Mouse (Mus musculus) lung, embryonic 14.5 days (tissue): ENCODE measurements around the gene Ciita. TPM values are rescaled to one million over a fixed set of nuclear protein-coding genes. Genes with fewer than 3 reads are reported as not detected.

Experiments
- ATAC-seq: fragments of 200-750 bp; cut with Nextera tagmentation; 2 replicates; pipeline ENCODE4 v1.8.0; 2017; ENCODE audit warnings: mild to moderate bottlenecking, moderate TSS enrichment, moderate library complexity; ENCODE audit not compliant: insufficient read depth
- DNase-seq: peaks from one replicate; pipeline ENCODE4 v3.0.0-alpha.2; 2015
- H3K27ac ChIP-seq: fragments of 300-500 bp; sonication (generic); 2 replicates; pipeline ENCODE4 v1.5.1; 2014; ENCODE audit warnings: low read depth, mild to moderate bottlenecking, moderate library complexity
- H3K27me3 ChIP-seq: fragments of 300-500 bp; sonication (generic); 2 replicates; pipeline ENCODE4 v1.6.1; 2014; ENCODE audit warnings: low read length, control low read depth; ENCODE audit not compliant: insufficient read depth
- H3K36me3 ChIP-seq: fragments of 300-500 bp; sonication (generic); 2 replicates; pipeline ENCODE4 v1.6.1; 2014; ENCODE audit warnings: control low read depth; ENCODE audit not compliant: insufficient read depth
- H3K4me1 ChIP-seq: fragments of 300-500 bp; sonication (generic); 2 replicates; pipeline ENCODE4 v1.6.1; 2014; ENCODE audit warnings: antibody characterized with exemption, control low read depth; ENCODE audit not compliant: insufficient read depth
- H3K4me2 ChIP-seq: fragments of 300-500 bp; sonication (generic); 2 replicates; pipeline ENCODE4 v1.6.1; 2014; ENCODE audit warnings: mild to moderate bottlenecking
- H3K4me3 ChIP-seq: fragments of 300-500 bp; sonication (generic); 2 replicates; pipeline ENCODE4 v1.5.1; 2014; ENCODE audit warnings: low read depth, low read length
- H3K9ac ChIP-seq: fragments of 300-500 bp; sonication (generic); 2 replicates; pipeline ENCODE4 v1.6.1; 2014
- H3K9me3 ChIP-seq: fragments of 300-500 bp; sonication (generic); 2 replicates; pipeline ENCODE4 v1.6.1; 2016; ENCODE audit warnings: low read depth, low read length, control low read depth
- CTCF ChIP-seq: IDR thresholded peaks from 2 replicates; pipeline ENCODE4 v1.5.1; 2016; ENCODE audit warnings: antibody characterized with exemption, low read depth
- WGBS: fragments of 180-500 bp; shearing (Covaris S2); extraction: QIAGEN DNeasy Blood & Tissue Kit; methylation state at CpG from one replicate; pipeline ENCODE4 v1.1.7; 2014; 5-methylcytosine and 5-hydroxymethylcytosine counted together
- polyA plus RNA-seq: library from polyadenylated mRNA; unstranded; fragments of >200 nt; fragmentation: Nextera tagmentation; extraction: Ambion mirVana; gene quantifications from 2 replicates; pipeline ENCODE4 v1.2.1, GENCODE M21; 2014

The Ciita gene
- polyA plus RNA-seq, 1 experiment from 2014 or later, result 0.25 TPM

- ATAC-seq, result no peak
Observed at GRCm38 (mm10) chr16:10548938-10549337, 69.1 kb downstream of the Ciita start.

DNA sequence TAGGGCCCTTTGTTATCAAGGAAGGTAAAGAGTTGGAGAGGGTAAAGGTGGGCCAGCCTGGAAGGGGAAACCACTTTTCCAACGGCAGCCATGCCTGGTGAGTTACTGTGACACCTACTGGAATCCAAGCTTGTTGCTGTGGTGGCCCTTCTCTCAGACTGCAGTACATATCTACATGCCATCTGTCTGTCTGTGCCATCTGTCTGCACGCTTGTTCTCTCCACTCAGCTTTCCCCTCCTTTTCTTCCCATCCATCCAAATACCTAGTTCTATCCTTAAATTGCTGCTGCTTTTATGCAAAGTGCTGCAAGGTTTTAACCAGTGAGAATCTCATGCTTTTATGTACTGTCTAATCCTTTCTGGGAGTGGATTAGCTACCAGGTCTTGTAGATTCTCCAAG is 69.7 kb downstream of the Ciita start:
- Histone ChIP-seq H3K36me3 (no peaks in the 10 kb centered on the region), H3K27me3 (no peaks in the 10 kb centered on the region), H3K9ac (no peak overlapping the region), H3K4me3 (no peak overlapping the region), H3K9me3 (no peaks in the 10 kb centered on the region), H3K27ac (no peak overlapping the region), H3K4me2 (no peak overlapping the region), H3K4me1 (peaks cover 6% of the 10 kb centered on the region; the same call in 1 of the 2 replicates)
- DNase-seq, result no peak
- 76% methylated on average over 2 of the region's 2 CpGs for WGBS
- no peak for TF ChIP-seq CTCF
- ATAC-seq, result no peak

More at GRCm38 (mm10) chr16:10548938-10549337, 69.1 kb downstream of the Ciita start:
- H3K9ac ChIP-seq, result no peak overlapping the region
- 67% methylated on average over 3 of the region's 3 CpGs for WGBS
- no peaks in the 10 kb centered on the region for H3K27me3 ChIP-seq
- no peaks in the 10 kb centered on the region for H3K9me3 ChIP-seq
- H3K27ac ChIP-seq, result no peak overlapping the region
- no peak overlapping the region for H3K4me2 ChIP-seq
- TF ChIP-seq CTCF, result no peak
- DNase-seq, result no peak
- peaks cover 6% of the 10 kb centered on the region; the same call in 1 of the 2 replicates for H3K4me1 ChIP-seq
- H3K36me3 ChIP-seq, result no peaks in the 10 kb centered on the region
- H3K4me3 ChIP-seq, result no peak overlapping the region

DNA sequence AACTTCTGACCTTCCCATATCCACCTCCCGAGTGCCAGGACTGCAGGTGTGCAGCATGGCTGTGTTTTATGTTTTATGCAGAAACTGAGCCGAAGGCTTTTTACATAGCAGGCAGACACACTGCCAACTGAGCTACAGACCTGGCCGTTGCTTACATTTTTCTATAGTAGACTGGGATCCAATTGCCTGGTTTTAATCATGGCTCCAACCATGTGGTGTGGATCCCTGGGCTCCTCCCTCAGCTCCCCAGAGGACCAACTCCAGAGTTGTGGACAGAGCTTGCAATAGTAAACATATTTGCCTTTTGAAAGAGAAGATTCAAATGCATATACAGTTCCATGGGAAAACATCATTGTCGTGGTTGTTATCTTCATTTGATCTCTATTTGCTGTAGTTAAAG is 71.7 kb downstream of the Ciita start:
- no peaks in the 10 kb centered on the region for H3K4me1 ChIP-seq
- H3K27me3 ChIP-seq, result no peaks in the 10 kb centered on the region
- H3K9me3 ChIP-seq, result no peaks in the 10 kb centered on the region
- no peak for DNase-seq
- no peak overlapping the region for H3K9ac ChIP-seq
- WGBS, result 75% methylated on average over 4 of the region's 4 CpGs
- H3K36me3 ChIP-seq, result no peaks in the 10 kb centered on the region
- TF ChIP-seq CTCF, result no peak
- H3K4me2 ChIP-seq, result no peak overlapping the region
- H3K27ac ChIP-seq, result no peak overlapping the region
- no peak overlapping the region for H3K4me3 ChIP-seq
- ATAC-seq, result no peak

- no peaks in the 10 kb centered on the region for H3K27me3 ChIP-seq
- no peak overlapping the region for H3K4me2 ChIP-seq
- no peaks in the 10 kb centered on the region for H3K9me3 ChIP-seq
- DNase-seq, result no peak
- H3K36me3 ChIP-seq, result no peaks in the 10 kb centered on the region
- H3K27ac ChIP-seq, result no peak overlapping the region
- no peak for TF ChIP-seq CTCF
- 82% methylated on average over 2 of the region's 2 CpGs for WGBS
- H3K4me3 ChIP-seq, result no peak overlapping the region
- ATAC-seq, result no peak
- H3K4me1 ChIP-seq, result no peaks in the 10 kb centered on the region
- no peak overlapping the region for H3K9ac ChIP-seq
Observed at GRCm38 (mm10) chr16:10553858-10554257, 74.0 kb downstream of the Ciita start.

GRCm38 (mm10) chr16:10559991-10560390 is 80.1 kb downstream of the Ciita start:
- H3K36me3 ChIP-seq, result 0 out of 2 replicates have a peak, but pooled peaks cover 14% of the 10 kb centered on the region
- no peaks in the 10 kb centered on the region for H3K27me3 ChIP-seq
- H3K4me3 ChIP-seq, result no peak overlapping the region
- ATAC-seq (no peak), DNase-seq (no peak)
- H3K4me2 ChIP-seq, result no peak overlapping the region
- H3K27ac ChIP-seq, result no peak overlapping the region
- H3K9ac ChIP-seq, result no peak overlapping the region
- H3K4me1 ChIP-seq, result no peaks in the 10 kb centered on the region
- 87% methylated on average over 8 of the region's 8 CpGs for WGBS
- H3K9me3 ChIP-seq, result no peaks in the 10 kb centered on the region
- TF ChIP-seq CTCF, result no peak

DNA sequence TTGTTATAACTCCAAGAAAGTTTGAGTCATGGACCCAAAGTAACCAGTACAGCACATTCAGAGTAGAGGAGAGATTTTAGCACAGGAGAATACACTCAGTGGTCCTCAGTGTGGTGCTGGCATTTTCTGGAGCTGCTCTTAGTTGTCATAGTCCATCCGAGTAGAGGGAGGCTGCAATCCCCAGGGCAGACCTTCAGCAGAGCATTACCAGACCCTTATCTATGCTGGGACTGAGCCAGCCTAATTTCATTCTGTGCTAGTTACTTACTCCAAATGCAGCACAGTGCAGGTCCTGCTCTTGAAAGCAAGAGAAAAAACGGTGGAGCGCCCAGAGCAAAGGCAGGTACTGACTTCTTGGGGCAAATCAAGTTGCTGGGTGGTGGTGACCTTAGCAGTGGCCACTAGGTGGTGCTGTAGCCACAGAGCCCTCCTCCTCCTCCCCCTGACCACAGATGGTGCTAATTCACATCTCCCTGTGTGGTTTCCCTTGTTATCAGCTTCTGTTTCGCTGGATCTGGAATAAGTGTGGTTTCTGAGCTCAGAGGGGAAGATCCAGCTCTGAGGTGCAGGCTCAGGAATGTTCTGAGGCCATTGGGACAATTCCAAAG is 85.5 kb downstream of the Ciita start:
- Histone ChIP-seq H3K9ac (no peak overlapping the region), H3K4me1 (no peaks in the 10 kb centered on the region), H3K27ac (no peak overlapping the region), H3K27me3 (no peaks in the 10 kb centered on the region), H3K36me3 (peaks cover 23% of the 10 kb centered on the region; the same call in 1 of the 2 replicates), H3K4me3 (no peak overlapping the region), H3K4me2 (no peak overlapping the region), H3K9me3 (no peaks in the 10 kb centered on the region)
- 35% methylated on average over 4 of the region's 4 CpGs for WGBS
- TF ChIP-seq CTCF, result peak; percentile 95
- DNase-seq (peak; percentile 87), ATAC-seq (peak; percentile 75)

- Histone ChIP-seq H3K9ac (no peak overlapping the region), H3K36me3 (peaks cover 17% of the 10 kb centered on the region; the same call in 1 of the 2 replicates), H3K27ac (no peak overlapping the region), H3K4me2 (no peak overlapping the region), H3K9me3 (no peaks in the 10 kb centered on the region), H3K4me1 (no peaks in the 10 kb centered on the region), H3K27me3 (no peaks in the 10 kb centered on the region), H3K4me3 (no peak overlapping the region)
- ATAC-seq (no peak), DNase-seq (no peak)
- no peak for TF ChIP-seq CTCF
- WGBS, result 92% methylated on average over 4 of the region's 4 CpGs
Observed at GRCm38 (mm10) chr16:10567153-10567552, 87.3 kb downstream of the Ciita start.
